Mouse (Mus musculus) gastrocnemius, adult 18-20 months (tissue): ENCODE results near the gene Lsg1. TPM values are rescaled to one million over a fixed set of nuclear protein-coding genes. Genes with fewer than 3 reads are reported as not detected.

Experiments used
- DNase-seq: peaks from one replicate; pipeline ENCODE4 v3.0.0; 2021; ENCODE audit warnings: low spot score
- long read RNA-seq, 2 experiments: library from polyadenylated mRNA; stranded (forward); transcript quantifications; one replicate each; pipeline ENCODE4 v2.0.0; 2021
- total RNA-seq, 2 experiments: library from RNA; stranded (reverse); gene quantifications; 2 replicates each; pipeline ENCODE4 v1.2.3; 2021

Gene Lsg1
- 10 to 100 TPM; 18.6 to 18.9 TPM for total RNA-seq
- long read RNA-seq, experiment 1, transcript Lsg1-201 (14 exons, 3,180 nt) = major isoform, 24 of 29 reads
- long read RNA-seq, experiment 1, partial matches to known transcripts = 0 of 29 reads
- long read RNA-seq, experiment 1, other reads (novel, unspliced or antisense) = 5 of 29 reads
- long read RNA-seq, experiment 2, transcript Lsg1-201 (14 exons, 3,180 nt) = major isoform, 15 of 26 reads
- long read RNA-seq, experiment 2, partial matches to known transcripts = 8 of 26 reads
- long read RNA-seq, experiment 2, other reads (novel, unspliced or antisense) = 3 of 26 reads

- DNase-seq = peak; percentile 91
Observed at GRCm38 (mm10) chr16:30587494-30588327, at the start of gene Lsg1. TSS of gene Lsg1 (minus strand) at chr16:30587592.

DNA sequence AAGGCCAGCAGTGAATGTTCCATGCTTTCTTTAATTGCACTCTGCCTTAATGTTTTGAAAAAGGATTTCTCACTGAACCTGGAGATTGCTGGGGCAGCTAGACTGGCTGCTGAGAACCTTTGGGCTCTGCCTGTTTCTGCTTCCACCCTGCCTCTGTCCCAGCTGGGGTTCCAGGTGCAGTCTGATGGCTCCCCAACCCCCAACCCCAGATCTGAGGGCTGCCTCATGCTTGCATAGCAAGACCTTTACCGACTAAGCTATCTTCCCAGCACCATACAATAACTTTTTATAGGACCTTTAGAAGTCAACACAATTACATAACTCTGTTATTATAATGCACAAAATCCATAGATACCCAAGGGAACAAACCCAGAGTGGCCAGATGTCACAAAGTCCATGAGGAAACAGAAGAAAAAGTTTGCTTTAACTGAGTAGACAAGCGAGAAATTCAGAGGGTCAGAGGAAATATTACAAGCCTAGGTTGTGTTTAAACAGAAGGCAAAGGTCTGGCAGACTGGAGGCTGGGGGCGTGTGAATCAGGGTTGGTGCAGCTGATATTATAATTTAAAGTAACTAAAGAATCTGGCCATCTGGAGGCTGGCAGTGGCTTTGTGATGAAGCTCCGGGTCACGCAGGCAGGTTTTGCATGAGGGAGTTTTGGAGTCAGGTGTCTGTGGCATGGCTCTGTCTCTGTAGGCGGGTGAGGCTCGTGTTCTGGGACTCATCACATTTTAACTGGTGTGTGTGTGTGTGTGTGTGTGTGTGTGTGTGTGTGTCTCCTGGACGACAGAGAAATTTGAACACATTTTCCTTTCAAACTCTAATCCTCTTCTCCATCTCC is 46.7 kb upstream of the Lsg1 start:
- DNase-seq = no peak

GRCm38 (mm10) chr16:30629509-30629908 is 42.1 kb upstream of the Lsg1 start:
- no peak for DNase-seq

GRCm38 (mm10) chr16:30628401-30628800 is 41.0 kb upstream of the Lsg1 start:
- DNase-seq = no peak

GRCm38 (mm10) chr16:30627586-30628337 is 40.4 kb upstream of the Lsg1 start:
- no peak for DNase-seq

DNA sequence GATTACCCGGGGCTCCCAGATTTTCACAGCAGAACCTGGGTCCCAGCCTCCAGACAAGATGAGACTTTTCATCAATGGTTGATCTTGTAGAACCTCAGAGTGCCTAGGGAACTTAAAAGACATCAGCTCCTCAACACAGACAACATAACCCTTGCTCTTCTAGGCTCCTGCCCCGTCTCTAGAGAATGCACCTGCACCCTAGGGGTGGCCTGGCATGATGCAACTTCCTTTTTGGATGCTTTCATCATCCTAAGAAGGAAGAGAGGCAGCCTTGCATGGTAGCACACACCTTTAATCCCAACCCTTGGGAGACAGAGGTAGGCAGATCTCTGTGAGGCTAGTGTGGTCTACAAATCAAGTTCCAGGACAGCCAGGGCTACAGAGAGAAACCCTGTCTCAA is 37.2 kb upstream of the Lsg1 start:
- DNase-seq = no peak

GRCm38 (mm10) chr16:30623645-30624044 is 36.3 kb upstream of the Lsg1 start:
- no peak for DNase-seq

GRCm38 (mm10) chr16:30616281-30616680 is 28.9 kb upstream of the Lsg1 start:
- no peak for DNase-seq

DNA sequence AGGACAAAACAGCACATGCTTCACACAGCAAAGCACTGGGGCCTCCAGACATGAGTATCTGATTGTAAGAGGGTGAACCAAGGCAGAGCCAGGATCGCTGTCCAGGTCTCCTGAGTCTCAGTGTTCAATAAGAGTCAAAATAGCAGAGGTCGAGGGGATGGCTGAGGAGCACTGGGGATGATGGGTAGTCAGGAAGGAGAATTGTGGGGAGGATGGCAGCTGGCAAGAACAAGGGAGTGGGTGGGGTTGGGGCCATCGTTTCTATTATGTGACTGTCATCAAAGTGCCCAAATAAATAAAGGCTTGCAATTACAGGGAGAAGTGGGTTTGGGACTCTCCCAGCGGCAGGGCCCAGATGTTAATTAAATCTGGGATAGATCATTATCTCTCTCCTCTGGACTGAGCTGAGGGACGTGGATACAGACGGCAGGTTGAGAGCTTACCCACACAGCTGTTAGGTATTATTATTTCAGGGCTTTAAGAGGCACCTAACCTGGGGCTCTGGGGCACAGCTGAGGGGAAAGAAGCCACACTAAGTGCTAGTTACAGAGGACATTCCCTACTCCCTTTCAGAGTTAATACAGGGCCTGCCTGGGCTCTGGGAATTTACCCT is 27.4 kb upstream of the Lsg1 start:
- DNase-seq = no peak

GRCm38 (mm10) chr16:30614122-30614521 is 26.7 kb upstream of the Lsg1 start:
- DNase-seq = no peak

GRCm38 (mm10) chr16:30613122-30613521 is 25.7 kb upstream of the Lsg1 start:
- DNase-seq = no peak

DNA sequence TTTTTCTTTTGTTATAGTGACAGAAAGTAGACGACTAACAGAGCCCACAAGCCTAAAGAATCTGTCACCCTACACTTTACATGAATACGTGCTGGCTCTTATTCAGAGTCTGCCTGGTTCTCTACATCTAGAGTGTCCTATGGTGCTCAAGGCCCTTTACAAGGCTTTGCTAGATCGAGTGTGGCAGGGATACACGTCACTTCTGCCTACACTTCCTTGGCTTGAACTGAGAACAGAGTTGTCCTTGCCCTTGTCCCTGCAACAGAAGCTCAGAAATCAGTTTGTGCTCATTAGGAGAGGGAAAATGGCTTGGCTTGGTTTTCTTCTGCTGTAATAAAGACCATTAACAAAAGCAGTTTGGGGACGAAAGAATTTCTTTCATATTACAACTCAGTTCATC is 23.9 kb upstream of the Lsg1 start:
- DNase-seq = no peak

DNA sequence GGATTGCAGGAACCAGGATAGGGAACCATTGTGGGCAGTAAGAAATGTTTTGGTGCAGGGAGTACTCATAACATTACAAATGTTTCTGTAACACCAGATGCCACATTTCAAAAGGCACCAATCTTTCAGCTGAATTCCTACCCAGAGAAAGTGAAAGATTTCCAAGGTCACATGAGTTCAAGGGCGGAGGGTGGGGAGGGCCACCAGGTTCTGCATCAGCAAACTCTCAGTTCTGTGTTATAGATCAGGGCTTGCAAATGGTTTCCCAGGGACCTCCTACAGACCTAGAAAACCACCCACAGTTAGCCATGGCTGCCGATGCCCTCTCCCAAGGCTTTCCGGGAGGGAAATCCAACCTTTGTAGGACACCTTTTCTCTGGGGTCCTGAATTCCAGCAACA is 20.5 kb upstream of the Lsg1 start:
- DNase-seq = no peak

DNA sequence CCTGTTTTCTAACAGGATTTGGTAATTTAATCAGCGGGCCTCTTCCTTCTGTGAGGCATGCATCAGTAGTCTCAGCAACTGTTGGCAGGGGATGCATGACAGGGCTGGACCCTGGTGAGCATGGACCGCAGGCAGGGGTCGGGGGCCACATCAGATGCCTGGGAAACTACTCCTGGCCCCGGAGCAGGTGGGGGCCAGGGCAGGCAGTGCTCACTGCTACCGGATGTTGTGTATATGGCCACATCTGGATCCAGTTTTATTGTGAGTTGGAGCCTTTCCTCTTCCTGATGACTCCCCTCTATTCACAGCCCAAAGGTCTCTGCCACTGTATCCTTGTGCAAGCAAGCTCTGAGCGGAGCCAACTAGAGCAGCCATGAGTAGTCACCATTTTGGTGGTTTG is 18.1 kb upstream of the Lsg1 start:
- no peak for DNase-seq

DNA sequence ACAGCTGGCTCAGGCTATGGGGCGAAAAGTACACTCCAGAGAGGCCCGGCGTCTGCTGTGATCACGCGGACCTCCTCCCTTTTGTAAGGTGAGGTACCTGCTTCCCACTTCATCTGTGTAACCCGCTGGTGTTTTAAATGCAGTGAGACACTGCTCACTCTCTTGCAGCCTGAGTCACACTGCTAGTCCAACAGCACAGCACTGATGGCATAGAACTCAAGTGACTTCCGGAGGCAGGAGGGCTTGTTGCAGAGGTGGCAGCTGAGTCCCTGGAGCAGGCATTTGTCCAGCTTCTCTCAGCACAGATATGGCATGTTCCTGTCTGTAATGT is 17.4 kb upstream of the Lsg1 start:
- DNase-seq = no peak

GRCm38 (mm10) chr16:30604061-30604806 is 16.8 kb upstream of the Lsg1 start:
- DNase-seq = no peak

- DNase-seq = peak; percentile 48
Observed at GRCm38 (mm10) chr16:30603531-30603842, 16.1 kb upstream of the Lsg1 start.

GRCm38 (mm10) chr16:30602684-30603530 is 15.5 kb upstream of the Lsg1 start:
- DNase-seq = no peak

- no peak for DNase-seq
Observed at GRCm38 (mm10) chr16:30601946-30602345, 14.6 kb upstream of the Lsg1 start.
